Mouse (Mus musculus) thymus, postnatal 4 days (tissue): ENCODE results near the gene Olfr715.
"Not testable (repeated sequence)": the region's sequence is repeated elsewhere in the genome, so short reads cannot be mapped to it uniquely, and the experiment has no call there.

Experiments used
- DNase-seq: peaks from one replicate; pipeline ENCODE4 v3.0.0; 2021

Olfr715 gene

GRCm38 (mm10) chr7:107130983-107131382 is at the start of gene Olfr715:
Gene Olfr715, minus strand, starts transcription at chr7:107131083.
- not testable (repeated sequence) for DNase-seq

- no peak for DNase-seq
Measured at GRCm38 (mm10) chr7:107180406-107180805, 49.5 kb upstream of the Olfr715 start.

GRCm38 (mm10) chr7:107166690-107167089 is 35.8 kb upstream of the Olfr715 start, which contains the start of gene Nlrp14:
Gene Nlrp14, plus strand, starts transcription at chr7:107166990.
- DNase-seq, result no peak

- DNase-seq, result not testable (repeated sequence)
Measured at GRCm38 (mm10) chr7:107138027-107138426, 7.1 kb upstream of the Olfr715 start, which contains the start of gene Olfr716. Gene Olfr716, plus strand, starts transcription at chr7:107138327.

GRCm38 (mm10) chr7:107110269-107110668 is 20.6 kb downstream of the Olfr715 start, which contains the start of gene Olfr715b:
Gene Olfr715b, minus strand, starts transcription at chr7:107110369.
- DNase-seq, result not testable (repeated sequence)

- DNase-seq, result no peak
Measured at GRCm38 (mm10) chr7:107092920-107093319, 38.0 kb downstream of the Olfr715 start, which contains the start of gene Olfr17. Gene Olfr17, plus strand, starts transcription at chr7:107093220.
